Mouse (Mus musculus): Measurements from ENCODE around the gene Xylt1.

Xylt1 gene

DNA sequence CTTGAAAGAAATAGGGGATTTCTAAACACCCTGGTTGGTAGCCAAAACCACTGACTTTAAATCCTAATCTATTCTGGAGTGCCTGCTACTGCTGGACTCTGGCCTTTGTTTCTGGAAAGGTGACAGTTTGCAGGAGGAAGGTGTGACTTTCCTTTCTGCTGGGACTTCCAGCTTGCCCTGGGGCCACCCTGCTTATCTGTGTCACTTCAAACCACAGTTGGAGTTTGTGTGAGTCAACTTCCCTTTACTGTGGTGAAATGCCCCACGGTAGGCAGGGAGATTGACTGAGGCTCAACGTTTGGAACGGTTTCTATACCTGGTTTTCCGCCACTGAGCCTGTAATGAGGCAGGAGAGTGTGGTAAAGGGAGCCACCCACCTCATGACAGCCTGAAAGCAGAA lies 13.2 kb downstream of the Xylt1 start:
- peak; percentile 49 for DNase-seq (ENCODE audit: extremely low read depth, low read depth, low spot score)

DNA sequence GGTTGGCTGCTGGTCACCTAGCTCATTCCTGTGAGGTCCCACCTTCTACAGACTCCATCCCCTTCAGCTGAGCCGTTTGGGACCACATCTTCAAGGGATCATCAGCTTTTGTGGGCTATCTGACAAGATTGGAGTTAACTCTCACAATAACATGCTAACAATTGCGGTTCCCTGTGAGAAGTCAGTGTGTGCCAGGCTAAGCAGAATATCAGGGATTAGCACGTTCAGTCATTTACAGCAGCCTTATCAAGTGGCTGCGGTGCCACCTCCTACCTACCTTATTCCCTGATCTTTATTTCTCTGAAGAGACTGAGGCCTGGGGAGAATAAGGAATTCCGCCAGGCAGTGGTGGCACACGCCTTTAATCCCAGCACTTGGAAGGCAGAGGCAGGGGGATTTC lies 13.6 kb downstream of the Xylt1 start:
- no peak for DNase-seq (ENCODE audit: extremely low read depth, low read depth, low spot score)

DNA sequence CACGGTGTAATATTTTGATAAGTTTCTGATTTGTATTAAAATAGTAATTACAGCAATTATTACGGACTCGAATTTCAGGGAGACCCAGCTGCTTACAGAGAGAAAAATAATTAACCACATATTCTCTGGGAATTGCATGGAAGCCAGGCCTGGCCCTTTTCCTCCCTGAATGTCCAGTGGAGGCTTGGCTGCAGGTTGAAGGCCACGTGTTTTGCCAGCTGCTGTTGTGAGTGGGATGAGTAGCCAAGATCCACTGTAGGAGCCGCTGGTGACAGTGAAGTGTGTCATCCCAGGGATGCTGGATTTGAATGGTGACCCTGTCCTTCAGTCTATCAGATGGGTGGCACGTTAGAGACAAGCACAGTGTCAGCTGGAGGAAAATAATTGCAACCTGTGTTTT lies 14.7 kb downstream of the Xylt1 start:
- DNase-seq (ENCODE audit: extremely low read depth, low read depth, low spot score): no peak

DNA sequence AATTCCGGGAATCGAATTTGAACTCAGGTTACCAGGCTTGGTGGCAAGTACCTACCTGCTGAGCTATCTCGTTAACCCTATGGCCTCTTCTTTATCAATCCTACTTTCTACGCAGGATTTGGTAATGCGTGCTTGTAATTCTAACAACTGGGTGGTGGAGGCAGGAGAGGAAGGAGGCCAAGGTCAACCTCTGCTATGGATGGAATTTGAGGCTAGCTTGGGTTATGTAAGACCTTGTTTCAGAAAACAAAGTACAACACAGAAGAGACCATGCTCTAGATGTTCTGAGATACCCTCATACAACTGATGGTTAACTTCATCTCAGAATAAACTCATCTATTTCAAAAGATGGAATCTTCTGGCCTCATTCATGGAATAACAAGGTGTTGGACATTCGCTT lies 17.1 kb downstream of the Xylt1 start:
- no peak for DNase-seq (ENCODE audit: extremely low read depth, low read depth, low spot score)

DNA sequence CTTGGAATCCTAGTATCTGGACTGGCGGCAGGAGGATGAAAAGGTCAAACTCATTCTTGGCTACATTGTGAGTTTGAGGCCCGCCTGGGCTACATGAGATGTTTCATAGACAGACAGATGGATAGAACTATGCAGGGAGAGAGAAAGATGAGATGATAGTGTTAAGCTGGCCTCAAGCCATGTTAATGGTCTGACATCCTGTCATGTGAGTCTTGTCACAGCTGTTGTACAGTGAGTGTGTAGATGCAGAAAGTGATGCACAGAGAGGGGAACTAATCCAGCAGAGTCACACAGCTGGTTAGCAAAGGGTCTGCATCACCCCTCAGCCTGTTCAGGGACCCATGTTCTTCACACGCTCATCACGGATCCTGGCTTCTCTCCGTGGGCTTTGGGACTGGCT lies 19.2 kb downstream of the Xylt1 start:
- DNase-seq (ENCODE audit: extremely low read depth, low read depth, low spot score): no peak

DNA sequence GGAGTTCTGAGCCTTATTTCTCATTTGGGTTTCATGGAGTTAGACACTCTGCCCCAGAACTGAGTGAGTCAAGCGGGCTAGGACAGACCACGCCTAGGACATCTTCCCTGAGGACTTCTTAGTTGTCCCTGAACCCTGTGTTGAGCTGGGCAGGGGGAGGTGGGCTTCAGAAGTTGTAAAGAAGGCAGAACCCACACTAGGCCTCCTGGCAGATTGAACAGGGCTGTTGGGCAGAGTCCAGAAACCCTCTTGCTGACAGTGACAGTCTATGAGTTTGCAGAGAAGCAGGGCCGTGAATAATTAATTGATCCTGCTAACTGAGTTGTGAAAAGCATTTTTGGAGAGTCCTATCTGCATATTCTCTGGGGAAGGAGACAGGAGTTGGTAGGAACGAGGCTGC lies 20.8 kb downstream of the Xylt1 start:
- no peak for DNase-seq (ENCODE audit: extremely low read depth, low read depth, low spot score)

DNA sequence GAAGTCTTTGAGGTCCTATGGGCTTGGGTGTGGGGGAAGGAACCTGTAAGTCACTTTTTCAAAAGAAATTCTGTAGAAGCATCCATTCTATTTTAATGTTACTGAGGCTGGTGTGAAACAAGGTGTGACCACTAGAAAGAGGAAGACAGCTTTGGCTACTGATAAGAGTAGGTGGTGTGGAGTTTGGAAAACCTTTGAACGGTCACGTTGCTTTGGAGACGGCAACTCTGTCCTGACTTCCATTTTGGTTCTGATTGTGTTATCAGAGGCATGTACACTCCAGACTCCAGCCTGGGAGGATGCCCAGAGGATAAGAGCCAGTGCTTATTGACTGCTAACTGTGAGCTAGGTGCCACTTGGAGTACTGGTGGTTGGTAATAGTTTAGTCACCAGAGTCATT lies 25.6 kb downstream of the Xylt1 start:
- DNase-seq (ENCODE audit: extremely low read depth, low read depth, low spot score): no peak

DNA sequence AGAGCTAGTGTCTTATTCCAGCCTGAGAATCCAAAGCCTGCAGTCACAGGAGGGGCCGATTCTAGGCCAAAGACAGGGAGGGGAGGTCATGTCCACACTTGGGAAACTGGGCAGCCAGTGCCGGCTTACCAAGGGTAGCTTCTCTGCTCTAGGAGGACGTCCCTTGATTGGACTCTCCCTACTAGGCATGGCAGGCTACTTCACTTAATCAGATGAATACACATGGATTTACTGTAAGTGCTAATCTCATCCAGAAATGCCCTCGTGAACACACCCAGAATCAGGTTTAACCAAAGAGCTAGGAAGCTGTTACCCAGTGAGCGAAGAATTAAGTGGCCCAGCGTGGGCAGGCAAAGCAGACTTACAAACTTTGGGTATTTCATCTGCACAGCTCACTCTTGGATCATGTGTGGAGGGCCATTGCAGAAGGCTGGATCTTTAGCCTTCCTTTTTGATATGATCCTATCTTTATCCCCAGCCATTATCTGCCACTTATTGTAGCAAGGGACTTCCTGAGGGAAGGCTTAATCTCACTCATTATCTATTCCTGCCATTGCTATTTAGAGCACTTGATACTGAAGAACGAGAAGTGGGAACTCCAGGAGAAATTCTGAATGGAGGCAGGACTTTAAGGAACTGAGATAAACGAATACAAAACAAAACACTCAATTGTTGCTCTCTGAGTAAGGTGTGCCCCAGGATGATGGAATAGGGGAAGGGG lies 28.6 kb downstream of the Xylt1 start:
- DNase-seq (ENCODE audit: extremely low read depth, low read depth, low spot score): no peak

DNA sequence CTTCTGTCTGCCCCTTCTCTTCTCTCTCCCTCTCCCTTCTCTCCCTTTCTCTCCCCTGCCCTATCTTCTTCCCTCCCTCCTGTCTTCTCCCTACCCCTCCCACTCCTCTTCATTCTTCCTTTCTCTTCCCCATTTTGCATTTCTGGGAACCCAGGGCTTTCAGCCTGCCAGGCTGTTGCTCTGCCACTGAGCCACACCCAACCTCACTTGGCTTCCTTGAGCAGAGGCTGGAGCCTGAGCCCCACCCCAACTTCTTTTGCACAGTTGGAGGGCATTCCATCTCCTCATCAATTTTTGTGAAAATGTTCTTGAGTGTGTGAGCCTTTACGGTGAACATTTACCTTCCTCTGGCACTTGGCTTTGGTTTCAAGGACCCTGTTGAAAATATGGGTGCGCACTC lies 31.1 kb downstream of the Xylt1 start:
- DNase-seq (ENCODE audit: extremely low read depth, low read depth, low spot score): no peak

DNA sequence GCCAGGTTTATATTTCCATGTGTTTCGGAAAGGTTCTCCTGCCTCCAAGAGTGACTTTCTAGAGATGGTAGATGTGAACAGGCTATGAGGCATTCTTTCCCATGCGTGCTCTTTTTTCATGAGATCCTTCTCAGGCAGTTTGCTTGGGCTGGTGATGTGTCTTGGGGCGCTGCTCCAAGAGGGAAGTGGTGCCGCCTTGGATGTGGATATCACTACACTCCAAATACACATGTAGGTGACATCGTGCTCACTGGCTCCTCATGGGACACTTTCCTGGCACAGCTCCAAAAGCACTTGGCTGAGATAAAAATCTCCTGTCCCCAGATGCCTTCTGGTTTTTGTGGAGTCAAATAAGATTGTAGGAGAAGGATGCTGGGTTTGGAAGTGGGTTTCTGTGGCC lies 31.6 kb downstream of the Xylt1 start:
- no peak for DNase-seq (ENCODE audit: extremely low read depth, low read depth, low spot score)

DNA sequence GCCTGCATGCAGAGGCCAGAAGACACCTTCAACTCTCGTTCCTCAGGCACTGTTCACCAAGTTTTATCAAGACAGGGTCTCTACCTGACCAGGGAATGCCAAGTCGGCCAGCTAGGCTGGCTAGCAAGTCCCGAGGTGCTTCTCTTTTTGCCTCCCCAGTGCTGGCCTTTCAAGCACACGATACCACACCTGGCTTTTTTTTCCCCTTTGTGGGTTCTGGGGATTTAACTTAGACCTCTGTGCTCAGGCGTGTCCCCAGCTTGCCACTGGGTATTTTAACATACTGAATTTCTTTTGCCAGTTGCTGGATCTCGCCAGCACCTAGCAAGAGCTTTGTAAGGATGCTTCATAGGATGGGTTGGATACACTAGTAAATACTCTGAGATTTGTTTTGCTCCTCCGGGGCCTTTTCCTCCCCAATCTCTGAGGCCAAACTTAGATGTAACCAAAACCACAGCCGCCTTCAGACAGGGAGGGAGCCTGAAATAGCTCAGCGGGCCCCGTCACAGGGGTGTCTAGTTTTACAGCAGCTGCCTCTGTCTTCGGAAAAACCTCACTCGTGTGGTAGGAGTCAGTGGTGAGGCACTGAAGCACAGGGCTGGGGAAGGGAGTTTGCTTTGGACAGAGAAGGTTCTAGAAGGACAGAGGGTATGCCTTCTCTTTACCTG lies 33.7 kb downstream of the Xylt1 start:
- DNase-seq (ENCODE audit: extremely low read depth, low read depth, low spot score): no peak

DNA sequence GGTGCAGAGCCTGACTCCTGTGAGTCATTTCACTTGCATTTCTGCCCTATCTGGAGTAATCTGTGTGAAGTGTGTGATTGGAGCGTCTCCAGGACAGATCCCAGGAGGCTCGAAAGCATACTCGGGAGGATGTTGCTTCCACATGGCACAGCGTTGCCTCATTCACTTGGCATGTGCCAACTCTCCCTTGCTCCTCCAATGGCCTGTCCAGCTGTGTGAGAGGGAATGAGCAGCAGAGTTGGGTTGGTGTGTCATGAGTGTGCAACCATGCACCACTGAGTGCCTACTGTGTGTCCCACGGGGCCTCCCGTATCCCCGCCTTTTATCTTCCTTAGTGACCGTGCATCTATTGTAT lies 34.2 kb downstream of the Xylt1 start:
- DNase-seq (ENCODE audit: extremely low read depth, low read depth, low spot score): no peak

DNA sequence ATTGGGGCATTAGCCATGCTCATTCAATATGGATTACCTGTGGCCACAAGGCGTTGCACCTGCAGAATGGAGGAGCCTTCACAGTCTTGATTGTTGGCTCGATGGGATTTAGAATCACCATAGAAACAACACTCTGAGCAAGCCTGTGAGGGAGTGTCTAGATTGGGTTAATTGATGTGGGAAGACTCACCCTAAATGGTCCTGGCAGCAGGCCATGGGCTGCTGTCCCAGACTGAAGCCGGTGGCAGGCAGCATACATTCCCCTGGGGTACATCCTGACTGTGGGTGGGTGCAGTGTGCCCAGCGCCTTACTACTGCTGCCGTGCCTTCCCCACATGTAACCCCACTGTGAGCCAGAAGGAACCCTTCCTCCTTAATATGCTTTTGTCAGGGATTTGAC lies 38.3 kb downstream of the Xylt1 start:
- DNase-seq (ENCODE audit: extremely low read depth, low read depth, low spot score): no peak

DNA sequence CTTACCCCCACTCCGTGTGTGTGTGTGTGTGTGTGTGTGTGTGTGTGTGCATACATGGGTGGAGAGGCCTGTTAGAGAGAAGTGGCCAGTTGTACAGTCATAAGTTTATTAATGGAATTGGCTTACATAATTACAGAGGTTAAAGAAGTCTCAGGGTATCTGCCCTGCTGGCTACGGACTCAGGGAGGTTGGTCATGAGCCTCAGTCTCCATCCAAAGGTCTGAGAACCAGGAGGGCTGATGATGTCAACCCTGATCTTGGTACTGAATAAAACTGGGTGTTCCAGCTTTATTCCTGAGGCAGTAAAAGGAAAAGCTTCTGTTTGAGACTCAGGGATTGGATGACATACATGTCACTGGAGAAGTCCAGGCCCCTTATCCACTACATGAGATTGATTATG lies 39.1 kb downstream of the Xylt1 start:
- DNase-seq (ENCODE audit: extremely low read depth, low read depth, low spot score): no peak

DNA sequence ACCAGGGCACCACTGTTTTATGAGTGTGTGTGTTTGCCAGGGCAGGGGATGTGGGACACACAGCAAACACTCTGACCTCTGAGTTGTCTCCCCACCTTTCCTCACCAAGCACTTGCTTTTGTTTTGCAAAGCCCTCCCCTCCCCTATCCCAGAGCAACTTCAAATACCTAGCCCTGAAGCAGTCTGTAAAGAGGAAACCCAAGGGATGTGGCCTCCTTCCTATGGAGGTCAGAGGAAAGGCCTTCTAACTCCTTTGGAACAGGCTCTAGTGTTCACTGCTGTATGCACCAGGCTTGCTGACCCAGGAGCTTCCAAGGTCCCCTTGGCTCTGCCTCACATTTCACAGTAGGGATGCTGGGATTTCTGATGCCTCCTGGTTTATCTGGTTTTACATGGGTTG lies 39.5 kb downstream of the Xylt1 start:
- DNase-seq (ENCODE audit: extremely low read depth, low read depth, low spot score): no peak

DNA sequence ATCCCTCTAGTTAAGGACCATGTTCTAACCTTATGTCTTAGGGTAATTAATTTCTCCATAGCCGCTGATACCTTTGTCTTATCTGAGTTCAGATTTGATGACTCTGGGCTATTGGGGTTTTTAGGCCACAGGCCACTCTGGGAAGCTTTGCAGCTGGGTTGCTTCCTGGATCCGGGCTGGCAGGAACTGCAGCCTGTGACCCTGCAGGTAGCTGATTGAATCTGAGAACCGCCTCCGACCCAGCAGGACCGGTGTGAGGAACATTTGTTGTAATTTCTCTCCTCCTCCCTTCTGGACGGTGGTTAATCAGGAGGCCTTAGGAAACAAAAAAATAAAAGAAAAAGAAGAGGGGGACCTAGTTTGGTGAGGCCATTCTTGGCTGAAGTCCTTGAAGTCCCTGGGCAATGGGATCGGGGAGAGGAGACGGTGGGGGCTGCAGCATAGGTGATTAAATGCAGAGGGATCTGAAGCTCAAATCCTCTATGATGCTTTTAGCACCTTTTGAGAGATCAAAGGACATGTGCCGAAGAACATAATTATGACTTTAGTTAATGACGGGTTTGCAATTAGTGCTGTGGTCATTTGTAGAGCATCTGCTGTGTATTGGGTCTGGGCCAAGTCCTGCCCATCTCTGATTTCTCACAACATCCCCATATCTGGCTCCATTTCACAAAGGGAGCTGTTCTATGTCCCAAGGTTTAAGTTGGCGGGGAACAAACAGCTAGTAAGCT lies 40.2 kb downstream of the Xylt1 start:
- no peak for DNase-seq (ENCODE audit: extremely low read depth, low read depth, low spot score)

DNA sequence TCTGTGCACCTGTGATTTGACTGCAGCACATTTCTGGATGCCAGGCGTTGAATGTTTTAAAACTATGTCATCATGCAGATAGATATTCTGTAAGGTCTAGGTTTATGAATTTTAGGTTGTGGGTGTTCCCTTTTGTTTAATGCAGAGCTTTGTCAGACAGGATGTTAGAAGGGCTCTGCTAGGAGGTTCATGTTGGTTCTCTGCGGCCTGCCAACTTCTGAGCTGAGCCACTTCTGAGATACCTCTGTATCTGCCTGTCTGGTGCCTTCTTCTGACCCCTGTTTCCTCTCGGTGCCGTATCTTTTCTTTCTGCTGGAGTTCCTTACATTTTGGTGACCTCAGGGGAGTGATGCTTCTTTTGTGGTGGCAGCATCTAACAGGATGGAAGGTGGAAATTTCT lies 44.1 kb downstream of the Xylt1 start:
- no peak for DNase-seq (ENCODE audit: extremely low read depth, low read depth, low spot score)

DNA sequence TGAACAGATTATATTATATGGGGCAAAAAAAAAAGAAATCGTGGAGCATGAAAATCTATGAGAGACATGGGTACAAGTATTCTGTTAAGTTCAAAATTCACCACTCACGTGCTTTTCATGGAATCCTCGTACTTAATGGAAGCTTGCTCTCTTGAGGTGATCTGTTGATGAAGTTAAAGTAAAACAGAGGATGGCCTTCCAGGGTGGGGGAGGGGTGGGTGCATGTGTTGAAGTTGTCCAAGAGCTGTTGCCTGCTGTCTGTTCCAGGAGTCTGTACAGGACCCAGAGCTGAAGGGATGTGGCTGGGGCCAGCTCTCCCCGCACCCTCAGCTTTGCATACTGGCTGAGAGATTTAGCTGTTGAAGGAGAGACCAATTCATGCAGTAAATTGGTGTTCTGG lies 45.6 kb downstream of the Xylt1 start:
- DNase-seq (ENCODE audit: extremely low read depth, low read depth, low spot score): no peak

DNA sequence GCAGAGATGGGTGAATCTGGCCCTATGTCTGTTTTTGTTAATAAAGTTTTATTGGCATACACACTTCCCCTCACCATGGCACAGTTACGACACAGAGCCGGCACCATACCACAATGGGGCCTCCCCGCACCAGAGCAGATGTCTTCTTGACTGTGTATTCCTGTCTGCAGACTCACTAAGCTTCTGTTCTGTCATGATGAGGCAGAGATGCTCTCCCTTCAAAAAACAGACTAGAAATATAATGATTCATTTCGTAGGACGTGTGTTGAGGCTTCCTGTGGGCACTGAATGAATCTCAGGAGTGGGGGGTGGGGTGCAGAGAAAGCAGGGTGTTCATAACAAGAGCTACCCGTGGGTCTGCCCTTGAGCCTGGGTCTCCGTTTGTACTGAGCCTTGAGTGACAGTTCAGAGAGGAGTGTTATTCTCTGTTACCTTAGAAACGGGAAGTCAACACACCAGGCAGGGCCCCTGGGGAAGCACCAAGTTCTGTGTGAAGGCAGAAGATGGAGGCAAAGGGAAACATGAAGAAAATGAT lies 48.0 kb downstream of the Xylt1 start:
- no peak for DNase-seq (ENCODE audit: extremely low read depth, low read depth, low spot score)

DNA sequence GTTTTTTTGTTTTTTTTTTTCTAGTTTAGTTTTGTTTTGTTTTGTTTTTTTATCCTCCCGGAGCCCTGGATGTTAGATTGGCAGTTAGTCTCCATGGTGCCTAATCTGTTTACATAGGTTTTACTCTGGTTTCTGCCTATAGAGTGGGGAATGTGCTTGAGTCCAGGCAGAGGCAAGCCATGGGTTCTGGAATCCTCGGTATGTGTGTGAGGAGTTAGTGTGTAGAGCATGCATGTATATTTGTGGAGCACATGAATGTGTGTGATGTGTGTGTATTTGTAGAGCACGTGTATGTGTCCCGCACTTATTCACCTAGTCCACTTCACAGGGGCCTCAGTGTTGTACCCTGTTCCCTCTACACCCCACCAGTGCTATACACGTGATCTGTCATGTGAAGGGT lies 48.7 kb downstream of the Xylt1 start:
- no peak for DNase-seq (ENCODE audit: extremely low read depth, low read depth, low spot score)

DNA sequence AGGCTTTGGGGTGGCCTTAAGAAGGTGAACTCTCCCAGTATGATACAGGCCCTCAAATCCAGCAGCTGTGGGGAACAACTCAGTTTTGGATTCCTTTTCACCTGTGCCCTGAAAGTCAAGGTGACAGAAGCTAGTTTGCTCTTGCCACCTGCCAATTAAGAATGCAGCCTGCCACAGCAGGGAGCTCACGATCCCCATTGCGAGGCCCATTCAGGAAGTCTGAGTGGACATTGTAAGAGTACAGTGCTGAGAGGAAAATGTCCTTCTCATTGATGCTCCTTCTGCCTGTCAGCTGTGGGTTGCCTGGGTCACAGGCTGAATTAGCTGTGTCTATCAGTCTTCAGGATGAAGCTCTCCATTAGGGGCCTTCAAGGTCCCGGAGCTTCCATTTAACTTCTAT lies 49.1 kb downstream of the Xylt1 start:
- DNase-seq (ENCODE audit: extremely low read depth, low read depth, low spot score): no peak

DNA sequence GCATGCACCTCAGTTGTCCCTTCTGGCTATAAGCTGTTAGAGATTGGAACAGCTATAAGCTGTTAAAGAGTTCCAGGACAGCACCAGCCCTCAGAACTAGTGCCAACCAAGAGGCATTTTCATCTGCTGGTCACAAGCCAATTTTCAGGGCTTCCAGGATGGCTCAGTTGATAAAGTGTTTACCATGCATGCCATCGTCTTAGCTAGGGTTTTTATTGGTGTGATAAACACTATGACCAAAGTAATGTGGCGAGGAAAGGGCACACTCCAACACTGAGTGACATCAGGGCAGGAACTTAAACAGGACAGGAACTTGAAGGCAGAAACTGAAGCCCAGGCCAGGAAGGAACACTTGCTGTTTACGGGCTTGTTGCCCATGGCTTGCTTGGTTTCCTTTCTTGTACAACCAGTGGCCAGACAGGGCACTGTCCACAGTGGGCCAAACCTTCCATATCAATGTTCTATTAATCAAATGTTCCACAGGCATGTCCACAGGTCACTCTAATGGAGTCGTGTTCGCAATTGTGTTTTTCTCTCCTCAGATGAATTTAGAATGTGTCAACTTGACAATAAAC lies 49.7 kb downstream of the Xylt1 start:
- DNase-seq (ENCODE audit: extremely low read depth, low read depth, low spot score): no peak

Data from fat pad, adult 2 months (tissue).